Mouse (Mus musculus) bone marrow macrophage, adult 2 months (primary cell): ENCODE data around the gene Ccdc187.

ENCODE experiments used
- CTCF ChIP-seq: IDR thresholded peaks from 2 replicates; pipeline ENCODE4 v1.5.1; 2012; ENCODE audit warnings: low read depth, mild to moderate bottlenecking, low read length, moderate library complexity
- POLR2A ChIP-seq: IDR thresholded peaks from 2 replicates; pipeline ENCODE4 v1.6.1; 2012; ENCODE audit warnings: mild to moderate bottlenecking, low read depth, low read length, borderline replicate concordance

GRCm38 (mm10) chr2:26305555-26305954 is 11.2 kb upstream of the Ccdc187 start:
- TF ChIP-seq POLR2A: no peak
- no peak for TF ChIP-seq CTCF
